Mouse (Mus musculus): Measurements from ENCODE around the gene Surf4.

DNA sequence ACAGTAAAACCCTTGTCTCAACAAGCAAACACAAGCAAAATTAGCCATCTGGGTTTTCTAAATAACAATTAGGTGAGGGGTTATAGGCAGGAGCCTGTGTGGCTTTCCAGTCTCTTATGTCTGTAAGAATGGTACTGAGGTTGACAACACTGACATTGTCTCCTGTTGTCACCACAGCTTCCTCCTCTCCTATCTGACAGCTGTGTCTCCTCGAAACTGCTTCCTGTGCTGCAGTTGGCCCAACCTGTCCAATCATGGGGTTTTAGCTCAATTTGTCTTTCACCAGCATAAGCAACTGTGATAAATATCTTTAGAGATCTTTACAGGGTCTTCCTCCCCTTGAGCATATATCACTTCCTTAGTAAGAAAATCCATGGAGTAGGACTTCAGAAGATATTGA is 2.7 kb upstream of the Surf4 start:
- no peak for TF ChIP-seq CTCF (IDR thresholded peaks at IDR 0.05)
- no peak for TF ChIP-seq EP300 (IDR thresholded peaks at IDR 0.05; ENCODE audit: insufficient read depth, low read depth, low read length)
- TF ChIP-seq POLR2A (IDR thresholded peaks at IDR 0.05; ENCODE audit: insufficient read depth, low read depth, low read length): no peak
